Comparison of ENCODE assay signal across 8 mouse cellular contexts in genomic region chr10:37135951-37136751, GRCm38 (mm10). TPM values are rescaled to one million over a fixed set of nuclear protein-coding genes. Genes with fewer than 3 reads are reported as not detected.
A peak's percentile ranks its signal among the peaks of the same experiment; 100 is the strongest.
DNase-seq lines count a peak whose midpoint lies in the region; ATAC-seq and TF ChIP-seq lines count a peak whose summit lies in the region.

No protein-coding gene starts in this region.

- H3K4me3 ChIP-seq in cerebellum, adult 2 months (replicated peaks; ENCODE audit: insufficient read depth, low read depth, low read length) = peak overlapping the region; percentile 88
- peak overlapping the region; percentile 95 for H3K4me3 ChIP-seq in hindbrain, embryonic 14.5 days (replicated peaks; ENCODE audit: low read length)

- peak overlapping the region; percentile 100 for H3K9ac ChIP-seq in hindbrain, embryonic 14.5 days

- peak overlapping the region; percentile 99 for H3K27ac ChIP-seq in cerebellum, adult 2 months (ENCODE audit: insufficient read depth, low read length)
- peak overlapping the region; percentile 100 for H3K27ac ChIP-seq in hindbrain, embryonic 14.5 days

- no peaks in the 10 kb centered on the region for H3K9me3 ChIP-seq in hindbrain, embryonic 14.5 days (ENCODE audit: control insufficient read depth, low read length)

- peaks cover 41% of the 10 kb centered on the region for H3K36me3 ChIP-seq in hindbrain, embryonic 14.5 days (replicated peaks; ENCODE audit: control insufficient read depth, insufficient read depth)

- H3K27me3 ChIP-seq in cerebellum, adult 2 months (ENCODE audit: control insufficient read depth, insufficient read depth, low read length) = no peaks in the 10 kb centered on the region
- no peaks in the 10 kb centered on the region for H3K27me3 ChIP-seq in hindbrain, embryonic 14.5 days (ENCODE audit: control insufficient read depth, insufficient read depth, low read length)

- DNase-seq in Muller cell, postnatal 12 days (ENCODE audit: inconsistent ontology term) = peak; percentile 55
- DNase-seq in cerebellum, adult 2 months = peak; percentile 64 to 75
- DNase-seq in frontal cortex, postnatal 36 days (ENCODE audit: low spot score in 2 of 2) = peak; percentile 39 to 45
- DNase-seq in hindbrain, embryonic 14.5 days (ENCODE audit: low spot score) = peak; percentile 66
- DNase-seq in left cerebral cortex, adult 18-20 months (ENCODE audit: low spot score in 2 of 2) = peak; percentile 34 to 51
- DNase-seq in lung, postnatal 36 days = peak; percentile 62
- peak; percentile 40 for DNase-seq in retina, postnatal 7 days (ENCODE audit: low read depth, low spot score)
- DNase-seq in urinary bladder, postnatal 14 days (ENCODE audit: low spot score) = peak; percentile 58

- WGBS in cerebellum, adult 2 months = under 1% methylated on average over 98 of the region's 99 CpGs
- under 1% methylated on average over 85 of the region's 99 CpGs for WGBS in hindbrain, embryonic 14.5 days

- H3K4me2 ChIP-seq in hindbrain, embryonic 14.5 days (replicated peaks) = peak overlapping the region; percentile 91

- no peak for ATAC-seq in hindbrain, embryonic 14.5 days (ENCODE audit: low FRiP score)

- H3K4me1 ChIP-seq in cerebellum, adult 2 months (ENCODE audit: control insufficient read depth, insufficient read depth, low read length) = no peaks in the 10 kb centered on the region; the same call in 1 of the 2 replicates
- H3K4me1 ChIP-seq in hindbrain, embryonic 14.5 days (replicated peaks; ENCODE audit: control insufficient read depth, insufficient read depth, low read length) = peaks cover 25% of the 10 kb centered on the region

- TF ChIP-seq POLR2A in cerebellum, adult 2 months (IDR thresholded peaks at IDR 0.05; ENCODE audit: borderline replicate concordance, insufficient read depth, low read length) = no peak

- no peak for TF ChIP-seq CTCF in cerebellum, adult 2 months (IDR thresholded peaks at IDR 0.05; ENCODE audit: borderline replicate concordance, insufficient read depth, low read depth, low read length)

RNA-seq across cellular contexts. Expression of gene Marcks, which starts 2.6 kb away (rescaled TPM):
- 51.9 and 54.1 TPM in 2 replicates for polyA plus RNA-seq in cerebellum, adult 2 months (2012; rRNA removed)
- 296 and 310 TPM in 2 replicates for polyA plus RNA-seq in hindbrain, embryonic 14.5 days (2014; fragmentation: Nextera tagmentation; extraction: Ambion mirVana)
- total RNA-seq in left cerebral cortex, adult 18-20 months (2021) = 100 to 1,000 TPM; 129 to 141 TPM
